Mouse (Mus musculus) kidney, embryonic 14.5 days (tissue): Measurements from ENCODE around the gene Kcns1. TPM values are rescaled to one million over a fixed set of nuclear protein-coding genes. Genes with fewer than 3 reads are reported as not detected.
"Not testable (repeated sequence)": the region's sequence is repeated elsewhere in the genome, so short reads cannot be mapped to it uniquely, and the experiment has no call there.

Experiments used
- ATAC-seq: fragments of 200-750 bp; cut with Nextera tagmentation; 2 replicates; pipeline ENCODE4 v1.8.0; 2017; ENCODE audit warnings: moderate number of reproducible peaks, mild to moderate bottlenecking, moderate TSS enrichment, moderate library complexity; ENCODE audit not compliant: low FRiP score, low TSS enrichment
- H3K27ac ChIP-seq: fragments of 300-500 bp; sonication (generic); 2 replicates; pipeline ENCODE4 v1.5.1; 2014; ENCODE audit warnings: low read depth, mild to moderate bottlenecking, low read length, moderate library complexity, mixed read lengths
- H3K27me3 ChIP-seq: fragments of 300-500 bp; sonication (generic); 2 replicates; pipeline ENCODE4 v1.6.1; 2014; ENCODE audit warnings: mild to moderate bottlenecking, low read length; ENCODE audit not compliant: control insufficient read depth, insufficient read depth
- H3K36me3 ChIP-seq: fragments of 300-500 bp; sonication (generic); 2 replicates; pipeline ENCODE4 v1.6.1; 2014; ENCODE audit warnings: low read length, mixed read lengths; ENCODE audit not compliant: control insufficient read depth, insufficient read depth
- H3K4me1 ChIP-seq: fragments of 300-500 bp; sonication (generic); 2 replicates; pipeline ENCODE4 v1.6.1; 2014; ENCODE audit warnings: low read length, mixed read lengths; ENCODE audit not compliant: control insufficient read depth, insufficient read depth
- H3K4me2 ChIP-seq: fragments of 300-500 bp; sonication (generic); replicated peaks from 2 replicates; pipeline ENCODE4 v1.6.1; 2014; ENCODE audit warnings: low read depth, mild to moderate bottlenecking, low read length
- H3K4me3 ChIP-seq: fragments of 300-500 bp; sonication (generic); 2 replicates; pipeline ENCODE4 v1.5.1; 2014; ENCODE audit warnings: mild to moderate bottlenecking, low read length
- H3K9ac ChIP-seq: fragments of 300-500 bp; sonication (generic); 2 replicates; pipeline ENCODE4 v1.6.1; 2014; ENCODE audit warnings: low read depth, mild to moderate bottlenecking, low read length, moderate library complexity
- H3K9me3 ChIP-seq: fragments of 300-500 bp; sonication (generic); 2 replicates; pipeline ENCODE4 v1.6.1; 2016; ENCODE audit warnings: low read length; ENCODE audit not compliant: control insufficient read depth
- WGBS: fragments of 180-500 bp; shearing (Covaris S2); extraction: QIAGEN DNeasy Blood & Tissue Kit; methylation state at CpG from one replicate; pipeline ENCODE4 v1.1.7; 2014; 5-methylcytosine and 5-hydroxymethylcytosine counted together
- polyA plus RNA-seq: library from polyadenylated mRNA; unstranded; fragments of >200 nt; fragmentation: Nextera tagmentation; extraction: Ambion mirVana; gene quantifications from 2 replicates; pipeline ENCODE4 v1.2.1, GENCODE M21; 2014

The Kcns1 gene
- polyA plus RNA-seq = 0.16 TPM in 1 of 2 replicates, not detected in the other

DNA sequence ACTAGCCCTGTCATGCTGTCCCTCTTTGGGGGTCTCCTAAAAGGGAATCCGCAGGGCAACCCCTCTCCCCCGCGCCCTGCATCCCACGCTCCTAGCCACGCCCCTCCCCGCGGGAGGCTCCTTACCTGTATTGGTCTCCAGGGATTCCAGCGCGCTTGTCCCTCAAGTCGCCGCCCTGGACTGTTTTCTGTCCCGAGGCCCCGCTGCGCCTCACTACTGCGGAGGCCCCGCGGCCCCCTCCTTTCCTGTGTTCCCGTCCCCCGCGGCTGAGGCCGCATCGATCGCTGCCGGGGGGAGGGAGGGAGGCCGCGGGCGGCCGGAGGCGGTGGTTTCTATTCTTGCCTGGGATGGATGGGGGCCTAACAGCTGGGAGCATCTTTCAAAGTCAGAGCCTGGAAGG lies at the start of gene Kcns1:
Gene Kcns1 (minus strand): TSS at position 212 of the 400 bp plus-strand sequence.
- Histone ChIP-seq H3K27me3 (peaks cover 67% of the 10 kb centered on the region), H3K9ac (peak within 1 kb of the TSS; percentile 42; the same call in 1 of the 2 replicates)

DNA sequence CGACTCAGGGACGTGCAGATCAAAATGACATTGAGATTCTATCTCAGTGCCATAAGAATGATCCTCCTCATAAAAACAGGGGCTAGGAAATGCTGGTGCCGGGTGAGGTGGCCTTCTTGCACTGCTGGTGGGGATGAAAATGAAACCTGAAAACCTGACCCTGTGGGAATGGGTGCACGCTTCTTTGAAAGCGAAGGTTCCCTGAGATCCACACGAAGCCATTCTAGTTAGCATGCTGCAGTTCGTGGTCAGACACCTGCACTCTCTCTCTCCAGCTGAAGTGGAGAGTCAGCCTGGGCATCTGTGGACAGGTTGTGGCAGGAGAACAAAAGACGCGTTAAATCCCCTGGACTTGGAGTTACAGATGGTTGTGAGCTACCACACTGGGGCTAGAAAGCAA lies 48.4 kb upstream of the Kcns1 start:
- H3K4me3 ChIP-seq = no peak overlapping the region
- H3K4me1 ChIP-seq = 0 out of 2 replicates have a peak, but pooled peaks cover 2% of the 10 kb centered on the region
- no peak overlapping the region for H3K4me2 ChIP-seq
- no peak overlapping the region for H3K9ac ChIP-seq
- H3K27ac ChIP-seq = no peak overlapping the region
- no peaks in the 10 kb centered on the region for H3K36me3 ChIP-seq
- H3K9me3 ChIP-seq = no peaks in the 10 kb centered on the region
- ATAC-seq = no peak
- WGBS = 79% methylated on average over 9 of the region's 9 CpGs
- H3K27me3 ChIP-seq = no peaks in the 10 kb centered on the region

More for the DNA sequence above, at the start of gene Kcns1:
- H3K4me3 ChIP-seq = peak within 1 kb of the TSS; percentile 31
- H3K36me3 ChIP-seq = no peaks in the 10 kb centered on the region
- no peak for ATAC-seq
- peaks cover 9% of the 10 kb centered on the region; the same call in 1 of the 2 replicates for H3K4me1 ChIP-seq
- H3K9me3 ChIP-seq = no peaks in the 10 kb centered on the region
- H3K27ac ChIP-seq = no peak within 1 kb of the TSS
- peak within 1 kb of the TSS; percentile 54 for H3K4me2 ChIP-seq
- WGBS = under 1% methylated on average over 29 of the region's 29 CpGs

DNA sequence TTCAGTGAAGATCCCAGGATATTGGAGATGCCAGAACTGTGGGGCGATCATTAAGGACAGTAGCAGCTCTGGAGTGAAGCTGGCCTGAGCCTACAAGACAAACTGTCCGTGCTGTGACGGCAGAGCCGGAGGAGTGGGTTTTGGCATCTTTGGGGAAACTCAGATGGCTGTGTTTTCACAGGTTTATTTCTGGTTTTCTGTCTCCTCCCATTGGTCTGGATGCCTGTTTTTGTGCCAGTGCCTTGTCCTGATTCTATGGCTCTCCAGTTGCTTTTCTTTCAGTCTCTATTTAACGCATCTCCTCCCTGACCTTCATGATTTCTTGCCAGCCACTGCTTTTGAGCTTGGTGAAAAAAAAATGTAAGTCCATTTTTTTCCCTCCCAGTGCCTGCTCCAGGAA lies 41.8 kb upstream of the Kcns1 start:
- no peaks in the 10 kb centered on the region for H3K4me1 ChIP-seq
- ATAC-seq = no peak
- H3K4me3 ChIP-seq = no peak overlapping the region
- H3K27ac ChIP-seq = no peak overlapping the region
- H3K9me3 ChIP-seq = no peaks in the 10 kb centered on the region
- H3K4me2 ChIP-seq = no peak overlapping the region
- H3K36me3 ChIP-seq = no peaks in the 10 kb centered on the region
- no peak overlapping the region for H3K9ac ChIP-seq
- no peaks in the 10 kb centered on the region for H3K27me3 ChIP-seq
- 79% methylated on average over 5 of the region's 5 CpGs for WGBS

DNA sequence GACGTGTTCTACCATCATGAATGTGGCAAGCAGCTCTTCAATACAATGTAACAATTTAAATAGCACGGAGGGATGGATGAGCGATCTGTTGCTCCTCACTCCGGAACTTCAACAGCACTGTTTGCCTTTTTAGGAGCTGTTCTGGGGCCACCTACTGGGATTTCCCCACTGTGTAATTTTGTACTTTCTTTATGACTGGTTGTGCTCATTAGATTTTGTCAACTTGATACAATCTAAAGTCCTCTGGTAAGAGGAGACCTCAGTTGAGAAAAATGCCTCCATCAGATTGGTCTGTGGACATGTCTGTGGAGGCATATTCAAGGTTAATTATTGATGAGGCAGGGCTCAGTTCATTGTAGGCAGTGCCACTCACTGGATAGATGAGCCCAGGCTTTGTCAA lies 40.0 kb upstream of the Kcns1 start:
- 93% methylated on average over 4 of the region's 4 CpGs for WGBS

DNA sequence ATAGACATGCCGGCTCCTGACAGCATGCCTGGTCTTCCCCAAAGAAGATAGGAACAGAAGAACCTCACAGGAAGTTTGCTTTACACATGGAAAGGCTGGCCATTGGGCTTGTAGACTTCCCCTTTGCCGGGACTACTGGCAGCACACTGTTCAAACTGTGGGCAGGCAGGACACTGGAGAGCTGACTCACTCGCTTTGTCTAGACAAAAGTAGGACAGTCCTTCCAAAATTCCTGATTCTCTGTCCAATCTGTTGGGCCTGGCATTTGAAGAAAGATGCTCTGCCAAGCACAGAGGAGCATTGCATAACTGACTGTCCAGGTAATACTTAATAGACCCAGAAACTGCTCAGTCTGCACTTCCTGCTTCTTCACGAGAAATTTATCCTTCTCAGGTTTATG lies 35.8 kb upstream of the Kcns1 start:
- no peaks in the 10 kb centered on the region for H3K36me3 ChIP-seq
- no peak overlapping the region for H3K27ac ChIP-seq
- ATAC-seq = no peak
- no peak overlapping the region for H3K9ac ChIP-seq
- 80% methylated on average over 4 of the region's 4 CpGs for whole genome bisulfite sequencing
- H3K4me2 ChIP-seq = no peak overlapping the region
- H3K4me1 ChIP-seq = no peaks in the 10 kb centered on the region
- H3K4me3 ChIP-seq = no peak overlapping the region
- H3K27me3 ChIP-seq = no peaks in the 10 kb centered on the region
- no peaks in the 10 kb centered on the region for H3K9me3 ChIP-seq

More for the DNA sequence above, 40.0 kb upstream of the Kcns1 start:
- no peak overlapping the region for H3K9ac ChIP-seq
- H3K9me3 ChIP-seq = no peaks in the 10 kb centered on the region
- no peak overlapping the region for H3K4me2 ChIP-seq
- ATAC-seq = no peak
- H3K27ac ChIP-seq = no peak overlapping the region
- no peaks in the 10 kb centered on the region for H3K36me3 ChIP-seq
- no peaks in the 10 kb centered on the region for H3K4me1 ChIP-seq
- H3K4me3 ChIP-seq = no peak overlapping the region
- no peaks in the 10 kb centered on the region for H3K27me3 ChIP-seq

DNA sequence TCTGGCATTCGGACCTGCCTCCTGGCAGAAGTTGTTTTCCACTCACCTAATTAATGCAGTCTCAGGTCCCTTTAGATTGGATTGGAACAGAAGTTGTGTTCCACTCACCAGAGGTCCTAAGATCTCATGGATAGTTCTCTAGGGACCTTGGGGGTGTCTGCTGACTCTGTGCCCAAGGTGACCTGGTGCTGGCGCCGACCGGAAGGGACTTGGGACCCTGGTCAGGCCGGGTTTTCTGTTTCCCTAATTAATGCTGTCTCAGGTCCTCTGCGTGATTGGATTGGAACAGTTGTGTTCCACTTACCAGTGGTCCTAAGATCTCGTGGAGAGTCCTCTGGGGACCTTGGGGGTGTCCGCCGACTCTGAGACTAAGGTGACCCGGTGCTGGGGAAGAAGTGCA lies 35.1 kb upstream of the Kcns1 start:
- not testable (repeated sequence) for H3K9me3 ChIP-seq, H3K4me1 ChIP-seq, H3K4me2 ChIP-seq, H3K27ac ChIP-seq, H3K4me3 ChIP-seq, H3K27me3 ChIP-seq, H3K9ac ChIP-seq, H3K36me3 ChIP-seq, ATAC-seq
- WGBS = 94% methylated on average over 10 of the region's 10 CpGs

DNA sequence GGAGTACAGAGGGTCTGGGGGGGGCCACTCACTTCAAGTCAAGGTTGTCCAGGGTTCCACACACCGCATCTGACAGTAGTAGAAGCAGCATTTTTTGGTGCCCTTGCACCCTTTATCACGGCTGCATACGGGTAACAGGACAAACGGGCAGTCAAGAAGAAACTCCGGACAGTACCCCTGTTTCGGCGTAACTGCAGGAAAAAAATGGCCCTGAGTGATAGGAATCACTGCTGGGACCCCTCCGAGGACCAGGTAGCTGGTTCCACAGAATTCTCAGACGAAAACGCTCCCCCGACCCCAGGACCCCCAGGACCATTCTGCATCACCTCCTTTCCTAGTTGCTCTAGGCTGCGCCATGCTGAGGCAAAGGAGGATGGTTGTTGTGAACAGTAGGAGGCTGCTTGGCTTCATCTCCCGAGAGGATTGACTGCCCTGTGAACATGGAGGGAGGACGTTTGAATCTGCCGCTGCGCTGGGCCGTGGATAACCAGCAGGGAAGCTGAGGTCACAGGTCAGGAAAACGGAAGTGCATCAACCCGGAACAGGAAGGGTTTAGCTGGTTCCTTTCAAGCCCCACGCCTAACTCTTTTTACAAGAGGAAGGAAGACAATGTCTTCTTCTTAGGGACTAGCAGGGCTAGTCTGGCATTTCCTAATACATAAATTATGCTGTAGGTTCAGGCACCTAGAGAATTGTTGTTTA lies 28.9 kb upstream of the Kcns1 start, which contains the start of gene Wfdc15a:
Gene Wfdc15a (minus strand): TSS at position 505 of the 702 bp plus-strand sequence.
- H3K36me3 ChIP-seq = no peaks in the 10 kb centered on the region
- no peak within 1 kb of the TSS for H3K4me3 ChIP-seq
- no peak within 1 kb of the TSS for H3K9ac ChIP-seq
- no peak within 1 kb of the TSS for H3K27ac ChIP-seq
- H3K9me3 ChIP-seq = no peaks in the 10 kb centered on the region
- no peak within 1 kb of the TSS for H3K4me2 ChIP-seq
- WGBS = 72% methylated on average over 20 of the region's 20 CpGs
- H3K27me3 ChIP-seq = no peaks in the 10 kb centered on the region
- no peaks in the 10 kb centered on the region for H3K4me1 ChIP-seq
- no peak for ATAC-seq

DNA sequence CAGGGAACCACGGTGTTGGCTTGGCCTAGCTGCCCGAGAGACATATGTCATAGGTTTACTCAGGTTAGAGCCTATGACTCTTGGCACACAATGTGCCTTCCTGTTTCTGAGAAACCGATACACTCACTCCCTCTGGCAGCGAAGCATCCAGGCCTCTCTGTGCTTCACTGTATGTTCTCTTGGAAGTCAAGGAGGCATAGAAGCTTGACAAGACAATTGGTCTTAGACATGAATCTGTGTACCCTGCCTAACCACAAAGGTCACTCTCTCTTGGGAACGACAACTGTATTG lies 25.7 kb upstream of the Kcns1 start:
- Histone ChIP-seq H3K4me1 (no peaks in the 10 kb centered on the region), H3K4me2 (no peak overlapping the region), H3K9ac (no peak overlapping the region), H3K9me3 (no peaks in the 10 kb centered on the region), H3K27ac (no peak overlapping the region), H3K4me3 (no peak overlapping the region), H3K36me3 (no peaks in the 10 kb centered on the region), H3K27me3 (no peaks in the 10 kb centered on the region)
- ATAC-seq = no peak
- WGBS = 89% methylated on average over 5 of the region's 5 CpGs

DNA sequence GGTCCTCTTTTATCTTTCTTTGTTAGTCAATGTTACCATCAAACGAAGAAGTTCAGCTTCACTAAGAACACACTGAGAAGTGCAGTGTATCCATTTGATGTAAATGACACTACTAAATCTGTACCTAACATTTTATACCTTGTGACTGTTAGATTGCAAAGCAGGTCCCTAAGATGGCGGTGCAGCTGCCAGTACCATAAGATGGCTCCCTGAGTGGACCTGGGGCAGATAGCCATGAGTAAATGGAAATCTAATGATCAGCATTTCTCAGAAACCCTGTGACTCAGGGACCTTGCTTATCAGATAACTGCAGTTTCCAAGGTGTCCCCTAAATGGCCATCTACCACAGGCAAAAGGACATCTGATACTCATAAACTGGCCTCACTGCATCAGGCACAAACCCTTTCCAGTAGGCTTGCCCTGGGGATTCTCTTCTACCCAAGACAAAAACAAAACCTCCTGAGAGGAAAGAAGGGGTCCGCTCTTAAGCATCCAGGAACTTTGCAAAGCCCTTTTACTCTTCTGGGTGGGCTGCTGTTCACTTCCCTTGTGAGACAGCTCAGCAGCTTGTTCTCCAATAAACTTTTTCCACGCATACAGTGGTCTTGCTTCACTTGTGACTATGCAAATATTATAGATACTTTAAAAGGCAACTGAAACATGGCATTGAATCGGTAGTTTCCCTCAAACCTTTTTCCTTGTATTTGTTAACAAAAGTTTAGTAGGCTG lies 25.2 kb upstream of the Kcns1 start:
- Histone ChIP-seq H3K27ac (no peak overlapping the region), H3K9ac (no peak overlapping the region), H3K4me1 (no peaks in the 10 kb centered on the region), H3K27me3 (no peaks in the 10 kb centered on the region), H3K9me3 (no peaks in the 10 kb centered on the region), H3K4me2 (no peak overlapping the region), H3K4me3 (no peak overlapping the region), H3K36me3 (no peaks in the 10 kb centered on the region)
- 91% methylated on average over 5 of the region's 5 CpGs for WGBS
- ATAC-seq = no peak
